Mouse (Mus musculus) hindbrain, embryonic 10.5 days (tissue): ENCODE measurements around the gene Pyroxd2. TPM values are rescaled to one million over a fixed set of nuclear protein-coding genes. Genes with fewer than 3 reads are reported as not detected.
"Not testable (repeated sequence)": the region's sequence is repeated elsewhere in the genome, so short reads cannot be mapped to it uniquely, and the experiment has no call there.

ENCODE experiments used
- DNase-seq: peaks from one replicate; pipeline ENCODE4 v3.0.0-alpha.2; 2017; ENCODE audit warnings: low spot score
- H3K27ac ChIP-seq: fragments of 300-500 bp; sonication (generic); 2 replicates; pipeline ENCODE4 v1.5.1; 2016; ENCODE audit warnings: mild to moderate bottlenecking, moderate library complexity
- H3K27me3 ChIP-seq: fragments of 300-500 bp; sonication (generic); 2 replicates; pipeline ENCODE4 v1.6.1; 2016; ENCODE audit warnings: mild to moderate bottlenecking; ENCODE audit not compliant: poor library complexity, insufficient read depth, severe bottlenecking
- H3K36me3 ChIP-seq: fragments of 300-500 bp; sonication (generic); 2 replicates; pipeline ENCODE4 v1.6.1; 2016; ENCODE audit warnings: mild to moderate bottlenecking, moderate library complexity
- H3K4me1 ChIP-seq: fragments of 300-500 bp; sonication (generic); replicated peaks from 2 replicates; pipeline ENCODE4 v1.6.1; 2016; ENCODE audit warnings: mild to moderate bottlenecking
- H3K4me3 ChIP-seq: fragments of 300-500 bp; sonication (generic); 2 replicates; pipeline ENCODE4 v1.5.1; 2016; ENCODE audit warnings: mild to moderate bottlenecking, moderate library complexity
- H3K9me3 ChIP-seq: fragments of 300-500 bp; sonication (generic); 2 replicates; pipeline ENCODE4 v1.6.1; 2016; ENCODE audit warnings: mild to moderate bottlenecking, moderate library complexity
- WGBS: fragments of 180-500 bp; shearing (Covaris S2); methylation state at CpG from one replicate; pipeline ENCODE4 v1.1.7; 2016; 5-methylcytosine and 5-hydroxymethylcytosine counted together
- polyA plus RNA-seq: library from polyadenylated mRNA; unstranded; fragments of >200 nt; fragmentation: Nextera tagmentation; extraction: Ambion mirVana; gene quantifications from 2 replicates; pipeline ENCODE4 v1.2.1, GENCODE M21; 2016

Gene Pyroxd2
- polyA plus RNA-seq: 0.68 and 1.3 TPM in 2 replicates

DNA sequence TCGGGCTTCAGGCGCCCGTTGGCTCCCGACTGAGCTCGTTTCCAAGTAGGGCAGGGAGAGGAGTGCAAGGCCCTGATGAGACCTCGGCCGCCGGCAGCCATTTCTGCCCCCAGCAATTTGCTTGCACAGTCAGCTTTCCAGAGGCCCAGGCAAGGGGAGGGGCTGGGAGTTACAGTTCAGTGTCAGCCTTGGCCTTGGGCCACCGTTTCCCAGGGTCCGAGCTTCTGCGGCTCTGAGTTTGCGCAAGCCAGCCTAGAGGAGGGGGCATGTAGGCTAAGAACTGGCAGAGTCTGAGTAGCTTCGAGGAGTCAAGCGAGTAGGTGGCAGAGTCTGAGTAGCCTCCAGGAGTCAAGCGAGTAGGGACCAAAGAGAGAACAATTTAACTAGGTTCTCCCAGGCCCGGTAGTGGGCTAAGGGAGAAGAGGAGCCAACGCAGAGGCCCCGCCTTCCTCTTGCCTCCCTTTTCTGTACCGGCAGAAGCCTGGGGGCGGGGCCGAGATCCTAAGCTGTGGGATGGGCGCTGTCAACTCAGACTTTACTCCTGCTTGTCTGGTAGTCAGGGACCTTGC is at the start of gene Pyroxd2:
TSS of gene Pyroxd2 (minus strand) at position 413 of the 569 bp plus-strand sequence.
- peak; percentile 79 for DNase-seq
- Histone ChIP-seq H3K4me1 (peaks cover 60% of the 10 kb centered on the region), H3K9me3 (no peaks in the 10 kb centered on the region), H3K4me3 (peak within 1 kb of the TSS; percentile 49), H3K36me3 (no peaks in the 10 kb centered on the region), H3K27me3 (peaks cover 25% of the 10 kb centered on the region), H3K27ac (peak within 1 kb of the TSS; percentile 86)
- WGBS: 5% methylated on average over 22 of the region's 22 CpGs

DNA sequence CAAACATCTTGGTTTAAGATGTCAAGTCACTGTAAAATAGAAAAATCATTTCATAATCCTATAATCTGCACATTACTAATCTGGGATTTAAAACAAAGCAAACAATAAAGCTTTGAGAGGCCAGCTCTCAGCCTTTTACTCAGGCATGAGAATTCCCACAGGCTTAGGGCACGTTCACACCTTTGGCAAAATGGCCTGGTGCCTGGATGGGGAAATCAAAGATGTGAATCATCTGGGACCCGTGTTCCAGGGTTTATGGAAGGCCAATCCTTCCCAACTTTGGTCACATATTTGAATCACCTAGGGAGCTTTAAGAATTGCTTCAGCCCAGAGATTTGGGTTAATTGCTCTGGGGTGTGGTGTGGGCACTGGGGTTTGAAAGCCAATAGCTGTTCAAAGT is 45.3 kb upstream of the Pyroxd2 start:
- peaks cover 9% of the 10 kb centered on the region for H3K4me1 ChIP-seq
- H3K36me3 ChIP-seq: no peaks in the 10 kb centered on the region
- H3K4me3 ChIP-seq: no peak overlapping the region
- no peaks in the 10 kb centered on the region for H3K9me3 ChIP-seq
- no peak for DNase-seq
- H3K27me3 ChIP-seq: peaks cover 25% of the 10 kb centered on the region
- WGBS: 64% methylated on average over 2 of the region's 2 CpGs
- H3K27ac ChIP-seq: no peak overlapping the region

DNA sequence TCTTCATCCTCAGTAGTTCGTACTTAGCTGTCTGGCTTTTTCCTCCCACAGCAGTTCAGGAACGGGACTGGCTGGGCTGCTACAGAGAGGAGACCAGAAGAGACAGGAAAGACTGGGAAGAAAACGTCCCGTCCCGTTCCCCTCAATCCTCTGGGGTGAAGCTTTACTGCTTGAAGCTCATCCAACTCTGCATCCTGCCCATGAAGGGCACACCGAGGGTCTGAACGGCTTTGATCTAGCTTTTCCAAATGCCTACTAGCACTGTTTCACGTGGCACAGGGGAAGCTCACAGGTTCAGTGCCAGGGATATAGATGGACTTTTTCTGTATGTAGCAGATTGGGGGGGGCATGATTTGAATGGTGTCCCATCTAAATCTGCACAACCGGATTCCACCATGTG is 43.2 kb upstream of the Pyroxd2 start:
- Histone ChIP-seq H3K4me1 (peaks cover 9% of the 10 kb centered on the region), H3K27ac (peak overlapping the region; percentile 85), H3K36me3 (no peaks in the 10 kb centered on the region), H3K4me3 (peak overlapping the region; percentile 60), H3K27me3 (peaks cover 25% of the 10 kb centered on the region), H3K9me3 (no peaks in the 10 kb centered on the region)
- no peak for DNase-seq
- 29% methylated on average over 9 of the region's 9 CpGs for WGBS

DNA sequence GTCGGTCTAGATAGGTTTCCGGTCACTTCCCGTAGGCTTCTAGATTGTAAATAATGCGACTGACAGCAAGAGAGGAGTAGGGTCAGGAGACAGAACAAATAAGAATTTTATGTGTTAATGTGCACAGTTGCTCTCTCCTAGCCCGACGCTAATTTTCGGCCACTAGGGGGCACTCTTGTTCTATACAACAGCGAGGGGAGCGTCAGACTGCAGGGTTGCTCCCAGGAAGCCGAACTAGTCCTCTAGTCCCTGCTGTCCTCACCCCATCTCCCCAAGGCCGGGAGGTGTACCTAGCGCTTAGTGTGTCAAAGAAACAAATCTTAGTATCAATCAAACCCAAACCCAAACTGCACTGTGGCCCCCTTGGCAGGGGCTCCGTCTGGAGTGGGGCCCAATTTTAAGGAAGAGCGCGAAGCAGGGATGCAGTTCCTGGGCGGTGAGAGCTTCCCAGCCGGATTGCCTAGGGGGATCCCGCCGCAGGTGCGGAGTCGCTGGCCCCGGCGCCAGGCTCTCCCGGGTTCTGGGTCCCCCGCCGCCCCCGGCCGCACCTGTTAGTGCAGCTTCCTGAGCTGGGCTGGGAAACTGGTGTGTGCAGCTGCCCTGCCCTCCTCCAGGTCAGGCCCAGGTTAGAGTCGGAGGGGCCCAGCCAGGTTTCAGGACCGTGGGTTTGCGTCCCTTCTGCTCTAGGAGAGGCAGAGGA is 42.5 kb upstream of the Pyroxd2 start:
- peak; percentile 92 for DNase-seq
- peaks cover 9% of the 10 kb centered on the region for H3K4me1 ChIP-seq
- H3K36me3 ChIP-seq: no peaks in the 10 kb centered on the region
- no peaks in the 10 kb centered on the region for H3K9me3 ChIP-seq
- peaks cover 25% of the 10 kb centered on the region for H3K27me3 ChIP-seq
- peak overlapping the region; percentile 60 for H3K4me3 ChIP-seq
- 2% methylated on average over 31 of the region's 31 CpGs for WGBS
- H3K27ac ChIP-seq: peak overlapping the region; percentile 85

DNA sequence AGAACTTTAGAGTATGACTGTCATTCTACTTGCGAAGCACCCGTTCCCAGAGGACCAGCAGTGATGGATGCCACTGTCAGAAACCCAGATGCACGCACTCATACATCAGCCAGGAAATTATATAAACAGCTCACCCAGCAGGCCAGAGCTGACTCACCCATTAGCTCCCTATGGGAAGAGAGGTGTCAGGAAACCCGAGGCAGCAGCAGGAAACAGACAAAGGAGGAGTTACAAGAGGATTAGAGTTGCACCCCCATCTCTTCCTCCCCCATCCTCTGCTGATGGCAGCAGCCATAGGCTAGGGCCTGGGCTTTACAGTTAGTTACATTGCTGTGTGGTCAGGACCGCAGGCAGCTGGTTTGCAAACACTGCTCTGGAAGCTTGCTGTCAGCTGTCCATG is 35.7 kb upstream of the Pyroxd2 start:
- WGBS: 58% methylated on average over 5 of the region's 5 CpGs
- Histone ChIP-seq H3K27ac (no peak overlapping the region), H3K36me3 (no peaks in the 10 kb centered on the region), H3K4me1 (peaks cover 25% of the 10 kb centered on the region), H3K4me3 (no peak overlapping the region), H3K9me3 (no peaks in the 10 kb centered on the region), H3K27me3 (peaks cover 20% of the 10 kb centered on the region; the same call in 1 of the 2 replicates)
- no peak for DNase-seq

DNA sequence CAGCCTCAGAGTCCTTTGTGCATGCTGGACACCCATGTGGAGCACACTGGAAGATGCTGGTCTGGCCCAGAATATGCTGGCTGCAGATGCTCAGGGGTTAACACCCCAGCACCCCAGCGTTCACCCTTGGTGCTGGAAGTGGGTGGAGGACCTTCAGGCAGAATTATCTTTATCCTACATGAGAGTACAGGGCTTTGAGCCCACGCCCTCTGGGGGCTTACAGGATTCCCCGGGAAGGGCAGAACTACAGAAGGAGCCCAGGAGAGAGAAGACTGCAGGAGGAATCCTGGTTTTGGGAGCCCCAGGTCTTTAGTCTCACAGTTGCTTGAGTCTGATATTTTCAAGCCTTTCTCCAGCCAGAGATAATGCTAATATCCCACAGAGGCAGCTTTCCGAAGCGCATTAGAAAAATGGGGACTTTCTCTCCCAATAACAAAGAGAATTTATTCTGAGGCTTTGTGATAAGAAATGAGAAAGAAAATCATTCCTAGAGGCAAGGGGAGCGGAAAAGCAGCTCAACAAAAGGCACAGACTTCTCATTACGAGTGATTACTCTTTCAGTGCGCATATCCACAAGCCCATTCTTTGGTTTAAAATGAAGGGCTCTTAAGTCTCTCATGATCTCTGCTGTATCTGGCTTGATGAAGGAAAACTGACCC is 33.1 kb upstream of the Pyroxd2 start:
- Histone ChIP-seq H3K27ac (peak overlapping the region; percentile 26; the same call in 1 of the 2 replicates), H3K4me1 (peaks cover 25% of the 10 kb centered on the region), H3K4me3 (no peak overlapping the region), H3K36me3 (no peaks in the 10 kb centered on the region), H3K27me3 (peaks cover 20% of the 10 kb centered on the region; the same call in 1 of the 2 replicates), H3K9me3 (no peaks in the 10 kb centered on the region)
- DNase-seq: no peak
- 47% methylated on average over 8 of the region's 8 CpGs for WGBS

DNA sequence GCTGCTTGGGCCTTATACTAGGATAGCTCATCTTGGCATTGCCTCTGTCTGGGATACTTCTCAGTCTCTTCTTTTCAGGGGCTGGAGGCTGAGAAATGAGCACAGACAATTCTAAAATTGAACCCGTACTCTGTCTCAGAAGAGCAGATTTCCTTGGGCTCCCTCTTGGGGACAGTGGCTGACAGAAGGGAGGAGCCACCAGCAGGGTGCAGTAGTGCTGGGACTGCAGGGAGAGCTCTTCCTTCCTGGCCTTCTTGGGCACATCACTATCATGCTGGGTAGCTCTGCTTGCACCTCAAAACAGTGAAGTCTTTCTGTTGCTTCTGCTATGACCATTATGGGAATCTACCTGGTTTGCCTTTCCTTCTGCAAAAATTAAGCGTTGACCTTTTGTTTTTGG is 32.6 kb upstream of the Pyroxd2 start:
- H3K36me3 ChIP-seq: no peaks in the 10 kb centered on the region
- H3K27ac ChIP-seq: no peak overlapping the region
- WGBS: 30% methylated on average over 2 of the region's 2 CpGs
- no peak overlapping the region for H3K4me3 ChIP-seq
- H3K9me3 ChIP-seq: no peaks in the 10 kb centered on the region
- no peak for DNase-seq
- H3K4me1 ChIP-seq: peaks cover 26% of the 10 kb centered on the region
- peaks cover 20% of the 10 kb centered on the region; the same call in 1 of the 2 replicates for H3K27me3 ChIP-seq

DNA sequence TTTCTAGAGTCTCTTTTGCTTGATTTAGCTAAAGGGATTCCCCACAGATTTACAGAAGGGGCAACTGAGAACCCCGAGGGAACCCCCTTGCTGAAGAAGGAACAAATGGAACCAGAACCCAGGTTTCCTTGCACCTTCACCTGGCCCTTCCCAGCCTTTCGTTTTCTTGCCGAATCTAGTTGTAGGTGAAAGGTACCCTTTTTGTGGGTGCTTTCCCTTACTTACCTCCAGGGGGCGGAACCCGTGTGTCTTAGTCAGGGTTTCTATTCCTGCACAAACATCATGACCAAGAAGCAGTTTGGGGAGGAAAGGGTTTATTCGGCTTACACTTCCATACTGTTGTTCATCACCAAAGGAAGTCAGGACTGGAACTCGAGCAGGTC is 27.6 kb upstream of the Pyroxd2 start:
- 60% methylated on average over 7 of the region's 7 CpGs for WGBS
- not testable (repeated sequence) for H3K9me3 ChIP-seq, H3K36me3 ChIP-seq, H3K27me3 ChIP-seq, DNase-seq
- H3K4me1 ChIP-seq: peaks cover 27% of the 10 kb centered on the region
- H3K4me3 ChIP-seq: peak overlapping the region; percentile 65
- peak overlapping the region; percentile 92 for H3K27ac ChIP-seq

DNA sequence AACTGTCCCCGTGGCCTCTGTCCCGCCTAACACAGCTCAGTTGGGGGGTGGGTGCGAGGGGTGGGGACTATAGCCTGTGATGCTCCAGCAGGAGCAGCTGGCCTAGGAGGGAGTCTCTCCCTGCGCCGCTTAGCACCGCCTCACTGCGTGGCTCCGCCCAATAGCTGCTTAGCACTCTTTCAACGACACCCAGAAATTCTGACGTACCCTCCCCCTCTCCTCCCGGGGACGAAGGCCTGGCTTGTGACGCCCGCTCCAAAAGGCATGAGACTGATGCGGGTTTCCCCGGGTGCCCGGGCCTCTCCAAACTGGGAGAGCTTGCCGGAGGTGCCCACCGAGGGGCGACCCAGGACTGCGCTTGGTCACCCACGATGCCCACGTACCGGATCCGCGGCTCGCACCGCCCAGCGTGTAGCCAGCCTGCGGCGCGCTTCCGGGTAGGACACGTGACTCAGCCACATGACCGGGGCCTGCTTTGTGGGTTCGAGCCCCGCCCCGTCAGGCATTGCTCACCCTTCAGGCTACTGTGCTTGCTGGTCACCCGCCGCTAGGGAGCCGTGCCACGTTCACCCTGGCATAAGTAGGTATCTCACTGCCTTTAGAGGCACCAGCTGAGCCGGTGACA is 27.1 kb upstream of the Pyroxd2 start, which contains the start of gene Hps1:
TSS of gene Hps1 (minus strand) at position 448 of the 625 bp plus-strand sequence.
- Histone ChIP-seq H3K27me3 (0 out of 2 replicates have a peak, but pooled peaks cover 4% of the 10 kb centered on the region), H3K36me3 (no peaks in the 10 kb centered on the region), H3K9me3 (no peaks in the 10 kb centered on the region), H3K27ac (peak within 1 kb of the TSS; percentile 92), H3K4me1 (peaks cover 24% of the 10 kb centered on the region), H3K4me3 (peak within 1 kb of the TSS; percentile 65)
- under 1% methylated on average over 43 of the region's 43 CpGs for WGBS
- DNase-seq: peak; percentile 91

DNA sequence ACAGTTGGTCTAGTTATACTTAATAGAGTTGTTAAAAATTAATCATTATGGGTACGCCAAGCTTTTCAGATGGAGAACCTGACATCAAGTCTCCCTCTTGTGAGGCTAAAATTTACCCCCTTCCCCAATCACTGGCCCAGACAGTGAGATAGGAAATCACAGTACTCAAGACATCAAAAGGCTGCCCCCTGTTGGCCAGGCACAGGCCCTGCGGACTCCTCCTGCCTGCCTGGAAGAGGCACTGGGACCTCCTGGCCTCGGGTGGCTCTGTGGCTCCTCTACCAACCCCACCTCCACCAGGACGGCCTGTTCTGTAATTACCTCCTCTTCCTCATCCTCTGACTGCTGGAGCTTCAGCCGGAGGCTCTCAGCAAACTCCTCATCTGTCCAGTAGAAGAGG is 25.2 kb upstream of the Pyroxd2 start:
- no peaks in the 10 kb centered on the region for H3K9me3 ChIP-seq
- 77% methylated on average over 5 of the region's 5 CpGs for WGBS
- no peak for DNase-seq

DNA sequence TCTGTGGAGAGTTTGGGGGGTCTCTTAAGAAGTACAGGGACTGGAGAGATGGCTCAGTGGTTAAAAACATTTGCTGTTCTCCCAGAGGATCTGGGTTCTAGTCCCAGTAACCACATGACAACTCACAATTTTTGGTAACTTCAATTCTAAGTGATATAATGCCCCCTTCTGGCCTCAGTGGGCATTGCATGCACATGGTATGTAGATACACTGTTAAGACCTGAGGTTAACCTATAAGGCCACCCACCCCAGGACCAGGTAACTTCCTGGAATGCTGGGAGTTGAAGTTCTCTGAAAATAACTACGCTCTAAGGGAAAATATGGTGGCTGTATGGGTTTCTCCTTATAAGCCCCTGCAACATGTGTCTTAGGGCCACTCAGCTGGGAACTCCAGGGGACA is 24.2 kb upstream of the Pyroxd2 start:
- Histone ChIP-seq H3K27ac (no peak overlapping the region), H3K27me3 (no peaks in the 10 kb centered on the region), H3K4me3 (no peak overlapping the region), H3K4me1 (peaks cover 22% of the 10 kb centered on the region), H3K9me3 (no peaks in the 10 kb centered on the region), H3K36me3 (peaks cover 3% of the 10 kb centered on the region; the same call in 1 of the 2 replicates)
- 96% methylated on average over 1 of the region's 1 CpGs for WGBS
- peak; percentile 34 for DNase-seq

More for the DNA sequence above, 25.2 kb upstream of the Pyroxd2 start:
- Histone ChIP-seq H3K27ac (no peak overlapping the region), H3K4me1 (peaks cover 22% of the 10 kb centered on the region), H3K4me3 (no peak overlapping the region), H3K27me3 (no peaks in the 10 kb centered on the region), H3K36me3 (peaks cover 3% of the 10 kb centered on the region; the same call in 1 of the 2 replicates)

DNA sequence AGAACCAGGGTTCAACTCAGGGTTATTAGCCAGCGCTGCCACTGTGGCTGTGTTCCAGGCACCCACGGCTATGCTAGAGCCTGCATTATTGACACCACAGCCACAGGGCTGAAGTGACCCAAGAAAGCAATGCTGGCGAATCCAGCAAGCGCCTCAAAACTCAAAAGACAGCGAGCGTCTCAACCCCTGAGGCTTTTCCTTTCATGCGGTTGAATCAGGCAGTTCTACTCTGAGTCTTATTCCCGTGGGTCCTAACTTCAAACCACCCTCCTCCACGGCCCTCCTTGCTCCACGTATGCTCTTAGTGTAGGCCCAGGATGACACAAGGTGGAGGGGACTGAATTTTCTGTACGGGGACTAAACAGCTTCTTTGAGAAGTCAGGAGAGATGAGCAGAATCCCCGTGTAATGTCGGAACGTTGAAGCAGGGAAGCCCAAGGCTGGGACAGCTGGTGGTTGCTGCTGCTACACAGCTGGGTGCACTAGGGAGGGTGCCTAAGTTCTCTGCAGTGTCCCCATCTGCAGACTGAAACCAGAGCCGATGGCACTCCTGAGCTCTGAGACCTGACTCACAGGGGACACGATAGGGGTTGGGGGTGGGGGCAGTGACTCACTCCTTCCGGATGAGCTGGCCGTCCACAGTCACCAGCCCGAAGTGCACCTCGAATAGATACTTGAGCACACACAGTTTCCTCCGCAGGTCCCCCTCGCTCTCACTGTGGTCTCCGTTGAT is 17.7 kb upstream of the Pyroxd2 start:
- Histone ChIP-seq H3K9me3 (no peaks in the 10 kb centered on the region), H3K4me3 (no peak overlapping the region), H3K4me1 (peaks cover 15% of the 10 kb centered on the region), H3K36me3 (peaks cover 21% of the 10 kb centered on the region), H3K27me3 (0 out of 2 replicates have a peak, but pooled peaks cover 3% of the 10 kb centered on the region), H3K27ac (no peak overlapping the region)
- DNase-seq: no peak
- 80% methylated on average over 23 of the region's 23 CpGs for WGBS
